Mouse (Mus musculus) T-cell, adult 2 months (primary cell): ENCODE measurements around the gene Pla2g3.

Source experiments
- DNase-seq: peaks from one replicate; pipeline ENCODE4 v3.0.0; 2022; ENCODE audit warnings: low spot score

Pla2g3 gene

GRCm38 (mm10) chr11:3538341-3538740 lies 50.3 kb downstream of the Pla2g3 start:
- DNase-seq = no peak

DNA sequence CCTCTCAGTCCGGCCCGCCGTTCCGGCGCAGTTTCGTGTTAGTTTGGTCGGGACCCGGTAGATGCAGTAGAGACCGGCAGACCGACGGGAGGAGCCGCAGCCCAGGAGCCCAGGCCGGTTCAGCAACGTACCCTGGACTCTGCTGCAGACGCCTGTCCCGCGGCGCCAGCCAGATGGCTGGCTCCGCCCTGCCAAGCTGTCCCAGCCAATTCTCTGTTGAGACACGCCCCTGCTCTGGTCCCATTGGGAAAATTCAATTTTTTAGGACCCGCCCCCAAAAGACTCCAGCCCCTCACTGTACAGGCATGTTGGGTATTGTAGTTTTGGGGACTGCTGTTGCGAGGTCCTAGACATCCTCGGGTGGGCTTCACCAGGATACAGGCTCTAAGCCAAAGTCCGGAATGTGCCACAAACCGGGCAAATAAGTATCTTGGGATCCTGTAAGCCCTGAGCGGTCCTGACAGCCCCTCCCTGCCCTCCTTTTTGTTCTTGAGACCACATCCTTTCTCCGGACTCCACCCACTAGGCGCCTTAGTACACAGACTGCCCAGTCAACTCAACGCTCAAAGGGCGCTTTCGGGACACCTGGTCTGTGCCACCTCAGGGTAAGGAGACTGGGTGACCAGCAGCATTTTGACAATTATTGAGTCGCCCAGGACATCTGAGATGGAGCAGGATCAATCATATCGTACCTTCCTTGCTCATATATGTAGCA lies 51.2 kb downstream of the Pla2g3 start:
- peak; percentile 51 for DNase-seq

GRCm38 (mm10) chr11:3539826-3540196 lies 51.7 kb downstream of the Pla2g3 start:
- no peak for DNase-seq

DNA sequence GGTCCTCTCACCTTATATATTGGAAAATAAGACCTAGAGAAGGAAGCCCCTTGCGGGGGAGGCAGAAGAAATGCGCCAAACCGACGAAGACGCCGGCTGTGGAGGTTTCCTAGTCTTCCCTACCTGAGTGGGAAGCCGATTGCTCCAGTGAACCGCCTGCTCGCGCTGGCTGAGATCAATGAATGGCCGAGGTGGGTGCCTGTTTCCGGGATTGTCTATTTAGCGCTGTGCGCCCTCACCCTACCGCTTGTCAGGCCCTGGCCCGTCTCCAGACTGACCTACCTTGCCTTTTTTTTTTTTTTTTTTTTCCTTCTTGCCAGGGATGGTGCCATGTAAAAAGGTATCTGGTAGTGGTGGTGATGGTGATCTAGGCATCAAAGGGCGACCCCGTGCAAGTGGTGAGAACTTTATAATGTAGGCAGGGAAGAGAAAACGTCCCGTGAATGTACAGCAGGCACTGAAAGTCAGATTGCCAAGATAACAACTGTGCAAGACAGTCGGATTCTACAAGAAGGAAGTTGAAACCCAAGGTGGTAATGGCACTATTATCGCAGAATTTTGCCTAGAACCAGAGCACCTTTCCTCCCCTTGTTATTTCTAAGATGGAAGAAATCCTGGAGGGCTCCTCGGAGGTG lies 52.5 kb downstream of the Pla2g3 start, which contains the start of gene Smtn:
Smtn (minus strand) TSS at position 162 of the 635 bp plus-strand sequence.
- DNase-seq = no peak

DNA sequence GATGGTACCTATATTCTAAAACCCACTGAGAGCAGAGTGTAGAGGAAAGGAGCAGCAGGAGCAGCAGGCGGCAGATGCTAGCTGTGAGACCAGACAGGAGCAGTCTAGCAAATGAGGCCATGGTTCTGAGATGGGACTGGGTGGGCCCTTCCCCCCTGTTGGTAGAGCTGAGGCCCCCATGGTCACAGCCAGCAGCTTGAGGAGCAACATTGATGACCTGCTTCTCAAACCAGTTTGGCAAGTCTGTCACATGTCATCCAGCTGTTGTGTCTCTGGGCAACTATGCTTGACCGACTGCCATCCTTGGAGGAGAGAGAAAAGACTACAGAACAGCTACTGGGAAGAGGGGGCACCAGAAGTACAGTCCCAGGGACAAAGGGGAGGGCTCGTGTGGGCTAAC lies 53.8 kb downstream of the Pla2g3 start:
- DNase-seq = no peak

DNA sequence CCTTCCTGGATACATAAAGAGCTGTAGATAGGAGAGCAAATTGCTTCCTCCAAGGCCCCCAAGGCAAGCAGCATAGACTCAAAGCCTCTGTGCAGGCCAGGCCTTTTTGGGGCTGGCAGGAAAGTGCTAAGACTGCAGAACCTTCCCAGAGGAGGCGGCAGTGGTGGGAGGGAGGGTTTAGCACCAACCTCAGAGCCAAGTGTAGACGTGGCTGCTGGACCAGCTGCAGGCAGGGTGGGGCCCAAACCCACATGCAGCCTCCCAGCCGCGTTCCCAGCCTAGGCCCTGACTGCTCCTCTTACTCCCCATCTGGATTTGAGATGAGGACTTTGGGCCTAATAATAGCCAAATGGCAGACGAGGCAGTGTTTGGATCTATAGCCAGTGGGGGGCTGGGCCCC lies 54.9 kb downstream of the Pla2g3 start:
- no peak for DNase-seq

DNA sequence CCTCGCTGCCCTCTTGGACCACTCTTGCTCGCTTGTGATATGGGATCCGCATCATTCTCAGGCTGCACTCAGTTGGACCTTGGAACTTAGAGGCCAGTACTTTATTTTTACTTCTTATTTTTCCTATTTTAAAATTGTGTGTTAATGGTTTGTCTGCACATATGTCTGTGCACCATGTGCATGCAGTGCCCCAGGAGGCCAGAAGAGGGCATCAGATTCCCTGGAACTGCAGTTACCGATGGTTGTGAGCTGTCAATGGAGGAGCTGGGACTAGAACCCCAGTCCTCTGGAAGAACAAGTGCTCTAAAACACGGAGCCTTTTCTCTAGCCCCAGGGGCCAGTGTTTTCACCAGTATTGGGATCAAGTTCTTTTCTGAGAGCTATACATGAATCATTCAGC lies 56.3 kb downstream of the Pla2g3 start:
- DNase-seq = no peak

DNA sequence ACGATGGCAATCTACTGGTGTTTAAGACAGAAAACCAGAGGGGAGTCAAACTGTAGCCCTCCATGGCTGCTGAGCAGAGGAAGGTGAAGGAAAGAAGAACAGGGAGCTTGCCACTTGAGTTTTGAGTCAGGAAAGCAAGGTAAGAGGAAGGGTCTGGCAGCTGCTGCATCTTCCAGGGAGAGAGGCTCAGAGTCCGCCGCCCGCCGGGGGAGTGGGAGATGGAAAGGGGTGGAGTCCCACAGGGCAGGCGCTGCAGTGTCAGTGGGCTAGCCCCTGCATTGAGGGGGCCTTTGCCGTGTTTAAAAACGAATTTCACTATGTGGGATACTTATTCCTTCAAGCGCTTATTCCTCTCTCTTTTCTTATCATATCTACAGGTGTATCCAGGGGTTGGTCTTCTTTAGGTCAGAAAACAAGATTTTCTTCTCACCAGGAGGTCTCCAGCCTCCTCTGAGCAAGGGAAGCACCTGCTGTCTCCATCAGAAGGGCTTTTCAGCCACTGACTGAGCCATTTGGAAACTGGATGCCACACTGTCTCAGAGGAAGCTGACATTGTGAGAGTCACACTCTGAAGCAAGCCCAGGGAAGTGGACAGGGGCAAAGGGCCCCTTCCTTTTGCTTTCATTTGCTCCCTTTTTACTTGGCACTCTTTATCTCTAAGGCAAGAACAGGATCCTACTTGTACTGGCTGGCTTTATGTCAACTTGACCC lies 57.6 kb downstream of the Pla2g3 start:
- DNase-seq = no peak

- no peak for DNase-seq
These were observed 58.1 kb downstream of the Pla2g3 start for GRCm38 (mm10) chr11:3546242-3546562.

DNA sequence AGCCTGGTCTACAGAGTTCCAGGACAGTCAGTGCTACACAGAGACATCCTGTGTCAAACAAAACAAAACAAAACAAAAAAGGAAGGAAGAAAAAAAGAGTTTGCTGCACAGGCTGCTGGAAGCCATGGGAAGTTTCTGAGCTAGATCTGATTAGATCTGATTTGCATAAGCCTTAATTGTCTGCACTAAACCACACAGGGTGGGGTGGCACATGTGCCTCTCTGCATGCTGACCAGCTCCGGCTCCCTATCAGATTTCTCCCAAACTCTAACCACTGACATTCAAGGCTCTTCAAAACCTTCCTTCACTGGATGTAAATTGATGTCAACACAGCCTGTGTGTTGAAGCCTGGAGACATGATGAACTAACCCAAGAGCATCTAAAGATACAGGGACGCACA lies 59.0 kb downstream of the Pla2g3 start:
- no peak for DNase-seq

DNA sequence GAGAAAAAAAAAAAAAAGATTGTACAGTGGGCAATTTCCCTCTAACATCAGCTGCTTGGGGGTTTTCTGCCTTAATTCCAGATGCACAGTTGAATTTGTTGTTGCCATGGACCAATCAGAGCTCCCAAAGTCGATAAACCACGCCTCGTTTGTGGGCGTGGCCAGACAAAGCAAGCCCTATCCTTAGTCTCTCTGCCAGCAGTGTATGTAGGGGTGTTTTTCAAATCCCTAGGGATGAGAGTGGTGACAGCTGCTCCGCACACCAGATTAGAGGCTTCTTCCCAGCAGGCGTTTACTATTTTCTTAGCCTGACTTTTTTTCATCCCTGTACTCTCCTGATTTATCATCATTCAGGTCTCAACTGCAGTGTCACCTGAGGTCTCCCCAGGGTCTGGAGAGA lies 59.9 kb downstream of the Pla2g3 start:
- no peak for DNase-seq

- no peak for DNase-seq
These were observed 60.6 kb downstream of the Pla2g3 start for GRCm38 (mm10) chr11:3548564-3549295.
